Mouse (Mus musculus) midbrain, embryonic 13.5 days (tissue): Measurements from ENCODE around the gene Dclre1b. TPM values are rescaled to one million over a fixed set of nuclear protein-coding genes. Genes with fewer than 3 reads are reported as not detected.

ENCODE experiments used
- ATAC-seq: fragments of 200-750 bp; cut with Nextera tagmentation; 2 replicates; pipeline ENCODE4 v1.8.0; 2017; ENCODE audit warnings: mild to moderate bottlenecking, moderate TSS enrichment, moderate library complexity
- H3K27ac ChIP-seq: fragments of 300-500 bp; sonication (generic); 2 replicates; pipeline ENCODE4 v1.5.1; 2015; ENCODE audit warnings: inconsistent platforms, mild to moderate bottlenecking, moderate library complexity
- H3K27me3 ChIP-seq: fragments of 300-500 bp; sonication (generic); 2 replicates; pipeline ENCODE4 v1.6.1; 2015; ENCODE audit warnings: mild to moderate bottlenecking, inconsistent platforms
- H3K36me3 ChIP-seq: fragments of 300-500 bp; sonication (generic); 2 replicates; pipeline ENCODE4 v1.6.1; 2015; ENCODE audit warnings: mild to moderate bottlenecking, inconsistent platforms
- H3K4me1 ChIP-seq: fragments of 300-500 bp; sonication (generic); replicated peaks from 2 replicates; pipeline ENCODE4 v1.6.1; 2015; ENCODE audit warnings: inconsistent platforms
- H3K4me2 ChIP-seq: fragments of 300-500 bp; sonication (generic); replicated peaks from 2 replicates; pipeline ENCODE4 v1.6.1; 2015; ENCODE audit warnings: moderate library complexity, mild to moderate bottlenecking, inconsistent platforms
- H3K4me3 ChIP-seq: fragments of 300-500 bp; sonication (generic); replicated peaks from 2 replicates; pipeline ENCODE4 v1.5.1; 2015; ENCODE audit warnings: mild to moderate bottlenecking, inconsistent platforms
- H3K9ac ChIP-seq: fragments of 300-500 bp; sonication (generic); replicated peaks from 2 replicates; pipeline ENCODE4 v1.6.1; 2015; ENCODE audit warnings: mild to moderate bottlenecking, inconsistent platforms
- H3K9me3 ChIP-seq: fragments of 300-500 bp; sonication (generic); 2 replicates; pipeline ENCODE4 v1.6.1; 2016; ENCODE audit warnings: mild to moderate bottlenecking, inconsistent platforms
- WGBS: fragments of 180-500 bp; shearing (Covaris S2); methylation state at CpG from one replicate; pipeline ENCODE4 v1.1.7; 2015; 5-methylcytosine and 5-hydroxymethylcytosine counted together
- polyA plus RNA-seq: library from polyadenylated mRNA; unstranded; fragments of >200 nt; fragmentation: Nextera tagmentation; extraction: Ambion mirVana; gene quantifications from 2 replicates; pipeline ENCODE4 v1.2.1, GENCODE M21; 2015

Gene Dclre1b
- polyA plus RNA-seq, 1 experiment from 2014 or later, result 23.7 TPM

GRCm38 (mm10) chr3:103782844-103783609 is 26.2 kb downstream of the Dclre1b start:
- H3K9me3 ChIP-seq, result no peaks in the 10 kb centered on the region
- H3K4me3 ChIP-seq, result no peak overlapping the region
- H3K27ac ChIP-seq, result no peak overlapping the region
- peaks cover under 1% of the 10 kb centered on the region; the same call in 1 of the 2 replicates for H3K36me3 ChIP-seq
- no peaks in the 10 kb centered on the region for H3K27me3 ChIP-seq
- H3K4me1 ChIP-seq, result peaks cover 9% of the 10 kb centered on the region; the same call in 1 of the 2 replicates
- no peak for ATAC-seq
- no peak overlapping the region for H3K4me2 ChIP-seq
- WGBS, result 89% methylated on average over 4 of the region's 4 CpGs
- H3K9ac ChIP-seq, result no peak overlapping the region

GRCm38 (mm10) chr3:103780777-103781176 is 28.5 kb downstream of the Dclre1b start:
- H3K9ac ChIP-seq, result no peak overlapping the region
- H3K27ac ChIP-seq, result no peak overlapping the region
- no peak overlapping the region for H3K4me2 ChIP-seq
- peaks cover 13% of the 10 kb centered on the region for H3K36me3 ChIP-seq
- no peak overlapping the region for H3K4me3 ChIP-seq
- H3K4me1 ChIP-seq, result no peaks in the 10 kb centered on the region
- no peaks in the 10 kb centered on the region for H3K9me3 ChIP-seq
- no peaks in the 10 kb centered on the region for H3K27me3 ChIP-seq
- WGBS, result 82% methylated on average over 5 of the region's 5 CpGs
- ATAC-seq, result no peak

- 94% methylated on average over 3 of the region's 3 CpGs for WGBS
- H3K4me3 ChIP-seq, result no peak overlapping the region
- H3K9me3 ChIP-seq, result no peaks in the 10 kb centered on the region
- peaks cover 18% of the 10 kb centered on the region for H3K36me3 ChIP-seq
- H3K27me3 ChIP-seq, result no peaks in the 10 kb centered on the region
- no peak overlapping the region for H3K9ac ChIP-seq
- no peak overlapping the region for H3K27ac ChIP-seq
- H3K4me1 ChIP-seq, result no peaks in the 10 kb centered on the region
- ATAC-seq, result no peak
- no peak overlapping the region for H3K4me2 ChIP-seq
Measured at GRCm38 (mm10) chr3:103780271-103780670, 29.0 kb downstream of the Dclre1b start.

GRCm38 (mm10) chr3:103779183-103779582 is 30.1 kb downstream of the Dclre1b start:
- Histone ChIP-seq H3K27ac (no peak overlapping the region), H3K4me3 (no peak overlapping the region), H3K36me3 (peaks cover 18% of the 10 kb centered on the region), H3K9ac (no peak overlapping the region), H3K4me2 (no peak overlapping the region), H3K9me3 (no peaks in the 10 kb centered on the region), H3K27me3 (no peaks in the 10 kb centered on the region), H3K4me1 (no peaks in the 10 kb centered on the region)
- WGBS, result 79% methylated on average over 7 of the region's 7 CpGs
- ATAC-seq, result no peak

GRCm38 (mm10) chr3:103778660-103779059 is 30.6 kb downstream of the Dclre1b start:
- WGBS, result 89% methylated on average over 6 of the region's 6 CpGs
- no peak overlapping the region for H3K4me2 ChIP-seq
- H3K36me3 ChIP-seq, result peaks cover 21% of the 10 kb centered on the region
- no peaks in the 10 kb centered on the region for H3K27me3 ChIP-seq
- H3K27ac ChIP-seq, result no peak overlapping the region
- no peaks in the 10 kb centered on the region for H3K9me3 ChIP-seq
- no peak overlapping the region for H3K9ac ChIP-seq
- no peak overlapping the region for H3K4me3 ChIP-seq
- H3K4me1 ChIP-seq, result no peaks in the 10 kb centered on the region
- ATAC-seq, result no peak

GRCm38 (mm10) chr3:103777940-103778339 is 31.3 kb downstream of the Dclre1b start:
- Histone ChIP-seq H3K4me3 (no peak overlapping the region), H3K9ac (no peak overlapping the region), H3K9me3 (no peaks in the 10 kb centered on the region), H3K36me3 (peaks cover 21% of the 10 kb centered on the region), H3K4me2 (no peak overlapping the region), H3K4me1 (no peaks in the 10 kb centered on the region), H3K27ac (no peak overlapping the region), H3K27me3 (no peaks in the 10 kb centered on the region)
- ATAC-seq, result no peak
- 90% methylated on average over 11 of the region's 11 CpGs for WGBS

- Histone ChIP-seq H3K27ac (no peak overlapping the region), H3K27me3 (no peaks in the 10 kb centered on the region), H3K4me3 (no peak overlapping the region), H3K9me3 (no peaks in the 10 kb centered on the region), H3K36me3 (peaks cover 25% of the 10 kb centered on the region), H3K9ac (no peak overlapping the region), H3K4me1 (0 out of 2 replicates have a peak, but pooled peaks cover 2% of the 10 kb centered on the region), H3K4me2 (no peak overlapping the region)
- WGBS, result 84% methylated on average over 15 of the region's 15 CpGs
- ATAC-seq, result no peak
Measured at GRCm38 (mm10) chr3:103774009-103774408, 35.2 kb downstream of the Dclre1b start.

- 82% methylated on average over 3 of the region's 3 CpGs for WGBS
- peaks cover 29% of the 10 kb centered on the region for H3K36me3 ChIP-seq
- H3K27ac ChIP-seq, result no peak overlapping the region
- no peaks in the 10 kb centered on the region for H3K9me3 ChIP-seq
- H3K27me3 ChIP-seq, result no peaks in the 10 kb centered on the region
- ATAC-seq, result no peak
- H3K4me1 ChIP-seq, result 0 out of 2 replicates have a peak, but pooled peaks cover 2% of the 10 kb centered on the region
- H3K4me3 ChIP-seq, result no peak overlapping the region
- H3K4me2 ChIP-seq, result no peak overlapping the region
- no peak overlapping the region for H3K9ac ChIP-seq
Measured at GRCm38 (mm10) chr3:103773508-103773907, 35.7 kb downstream of the Dclre1b start.

- 0 out of 2 replicates have a peak, but pooled peaks cover 2% of the 10 kb centered on the region for H3K4me1 ChIP-seq
- no peak overlapping the region for H3K27ac ChIP-seq
- no peak overlapping the region for H3K4me3 ChIP-seq
- H3K9me3 ChIP-seq, result no peaks in the 10 kb centered on the region
- H3K36me3 ChIP-seq, result peaks cover 29% of the 10 kb centered on the region
- H3K9ac ChIP-seq, result no peak overlapping the region
- 80% methylated on average over 4 of the region's 4 CpGs for WGBS
- ATAC-seq, result no peak
- H3K4me2 ChIP-seq, result no peak overlapping the region
- no peaks in the 10 kb centered on the region for H3K27me3 ChIP-seq
Measured at GRCm38 (mm10) chr3:103772846-103773245, 36.4 kb downstream of the Dclre1b start.

- ATAC-seq, result no peak
- no peak overlapping the region for H3K4me3 ChIP-seq
- H3K9ac ChIP-seq, result no peak overlapping the region
- no peak overlapping the region for H3K27ac ChIP-seq
- no peaks in the 10 kb centered on the region for H3K9me3 ChIP-seq
- no peak overlapping the region for H3K4me2 ChIP-seq
- 0 out of 2 replicates have a peak, but pooled peaks cover 2% of the 10 kb centered on the region for H3K4me1 ChIP-seq
- 76% methylated on average over 9 of the region's 9 CpGs for WGBS
- no peaks in the 10 kb centered on the region for H3K27me3 ChIP-seq
- H3K36me3 ChIP-seq, result peaks cover 18% of the 10 kb centered on the region
Measured at GRCm38 (mm10) chr3:103771531-103772130, 37.6 kb downstream of the Dclre1b start.

GRCm38 (mm10) chr3:103766789-103767188 is 42.5 kb downstream of the Dclre1b start:
- Histone ChIP-seq H3K9me3 (no peaks in the 10 kb centered on the region), H3K27me3 (no peaks in the 10 kb centered on the region), H3K4me2 (no peak overlapping the region), H3K27ac (no peak overlapping the region), H3K36me3 (peaks cover 27% of the 10 kb centered on the region), H3K4me3 (no peak overlapping the region), H3K9ac (no peak overlapping the region), H3K4me1 (no peaks in the 10 kb centered on the region)
- no peak for ATAC-seq
- WGBS, result 59% methylated on average over 3 of the region's 3 CpGs

- Histone ChIP-seq H3K4me2 (no peak overlapping the region), H3K4me3 (no peak overlapping the region), H3K27ac (no peak overlapping the region), H3K4me1 (no peaks in the 10 kb centered on the region), H3K9me3 (no peaks in the 10 kb centered on the region), H3K9ac (no peak overlapping the region), H3K36me3 (peaks cover 74% of the 10 kb centered on the region), H3K27me3 (no peaks in the 10 kb centered on the region)
- 92% methylated on average over 5 of the region's 5 CpGs for WGBS
- ATAC-seq, result no peak
Measured at GRCm38 (mm10) chr3:103759261-103759970, 49.8 kb downstream of the Dclre1b start.
